Mouse (Mus musculus): ENCODE measurements around the gene Madcam1. TPM values are rescaled to one million over a fixed set of nuclear protein-coding genes. Genes with fewer than 3 reads are reported as not detected.

Madcam1 gene
- polyA plus RNA-seq (2015; fragmentation: Nextera tagmentation; extraction: Ambion mirVana) = not detected in 2 replicates

- Histone ChIP-seq H3K27me3 (replicated peaks; ENCODE audit: insufficient read depth, low read length) (no peaks in the 10 kb centered on the region), H3K4me3 (ENCODE audit: low read depth, low read length) (no peak within 1 kb of the TSS), H3K4me2 (replicated peaks; ENCODE audit: low read depth, low read length) (no peak within 1 kb of the TSS), H3K27ac (ENCODE audit: low read length) (no peak within 1 kb of the TSS), H3K9ac (replicated peaks; ENCODE audit: low read depth) (no peak within 1 kb of the TSS), H3K36me3 (ENCODE audit: insufficient read depth, low read length) (no peaks in the 10 kb centered on the region), H3K9me3 (ENCODE audit: low read length) (no peaks in the 10 kb centered on the region), H3K4me1 (ENCODE audit: insufficient read depth, low read depth, low read length) (no peaks in the 10 kb centered on the region)
- DNase-seq (ENCODE audit: low spot score) (peak; percentile 65), ATAC-seq (0 out of 2 replicates have a peak, but pooled peaks have one; percentile 14)
- TF ChIP-seq EP300 (IDR thresholded peaks at IDR 0.05) (no peak), CTCF (IDR thresholded peaks at IDR 0.05) (peak; percentile 93)
- 11% methylated on average over 13 of the region's 13 CpGs for WGBS
Observed at GRCm38 (mm10) chr10:79664131-79664665, at the start of gene Madcam1. TSS of gene Madcam1 (plus strand) at chr10:79664559.

- 11% methylated on average over 8 of the region's 8 CpGs for WGBS
- Histone ChIP-seq H3K27ac (ENCODE audit: low read length) (no peak overlapping the region), H3K4me1 (ENCODE audit: insufficient read depth, low read depth, low read length) (peaks cover 8% of the 10 kb centered on the region; the same call in 1 of the 2 replicates), H3K36me3 (ENCODE audit: insufficient read depth, low read length) (no peaks in the 10 kb centered on the region), H3K27me3 (replicated peaks; ENCODE audit: insufficient read depth, low read length) (peaks cover 22% of the 10 kb centered on the region; the same call in 1 of the 2 replicates), H3K4me2 (replicated peaks; ENCODE audit: low read depth, low read length) (no peak overlapping the region), H3K4me3 (ENCODE audit: low read depth, low read length) (no peak overlapping the region), H3K9me3 (ENCODE audit: low read length) (no peaks in the 10 kb centered on the region), H3K9ac (replicated peaks; ENCODE audit: low read depth) (no peak overlapping the region)
- TF ChIP-seq EP300 (IDR thresholded peaks at IDR 0.05) (no peak), CTCF (IDR thresholded peaks at IDR 0.05) (no peak)
- ATAC-seq = no peak
- DNase-seq (ENCODE audit: low spot score) = no peak
Observed at GRCm38 (mm10) chr10:79615860-79616259, 48.5 kb upstream of the Madcam1 start.

- Histone ChIP-seq H3K27me3 (replicated peaks; ENCODE audit: insufficient read depth, low read length) (peaks cover 22% of the 10 kb centered on the region; the same call in 1 of the 2 replicates), H3K4me1 (ENCODE audit: insufficient read depth, low read depth, low read length) (peaks cover 8% of the 10 kb centered on the region; the same call in 1 of the 2 replicates), H3K36me3 (ENCODE audit: insufficient read depth, low read length) (no peaks in the 10 kb centered on the region), H3K4me2 (replicated peaks; ENCODE audit: low read depth, low read length) (no peak overlapping the region), H3K9me3 (ENCODE audit: low read length) (no peaks in the 10 kb centered on the region), H3K4me3 (ENCODE audit: low read depth, low read length) (no peak overlapping the region), H3K27ac (ENCODE audit: low read length) (no peak overlapping the region), H3K9ac (replicated peaks; ENCODE audit: low read depth) (no peak overlapping the region)
- no peak for ATAC-seq
- TF ChIP-seq CTCF (IDR thresholded peaks at IDR 0.05) (no peak), EP300 (IDR thresholded peaks at IDR 0.05) (no peak)
- WGBS = 91% methylated on average over 5 of the region's 5 CpGs
- DNase-seq (ENCODE audit: low spot score) = no peak
Observed at GRCm38 (mm10) chr10:79616376-79616775, 48.0 kb upstream of the Madcam1 start.

- Histone ChIP-seq H3K4me3 (ENCODE audit: low read depth, low read length) (no peak overlapping the region), H3K4me2 (replicated peaks; ENCODE audit: low read depth, low read length) (no peak overlapping the region), H3K27me3 (replicated peaks; ENCODE audit: insufficient read depth, low read length) (no peaks in the 10 kb centered on the region), H3K9ac (replicated peaks; ENCODE audit: low read depth) (no peak overlapping the region), H3K27ac (ENCODE audit: low read length) (no peak overlapping the region), H3K4me1 (ENCODE audit: insufficient read depth, low read depth, low read length) (no peaks in the 10 kb centered on the region), H3K9me3 (ENCODE audit: low read length) (no peaks in the 10 kb centered on the region), H3K36me3 (ENCODE audit: insufficient read depth, low read length) (no peaks in the 10 kb centered on the region)
- no peak for TF ChIP-seq CTCF (IDR thresholded peaks at IDR 0.05)
- no peak for TF ChIP-seq EP300 (IDR thresholded peaks at IDR 0.05)
- 62% methylated on average over 12 of the region's 12 CpGs for WGBS
- no peak for DNase-seq (ENCODE audit: low spot score)
- ATAC-seq = no peak
Observed at GRCm38 (mm10) chr10:79623950-79624349, 40.4 kb upstream of the Madcam1 start.

- no peak for ATAC-seq
- no peaks in the 10 kb centered on the region for H3K36me3 ChIP-seq (ENCODE audit: insufficient read depth, low read length)
- TF ChIP-seq CTCF (IDR thresholded peaks at IDR 0.05) (no peak), EP300 (IDR thresholded peaks at IDR 0.05) (no peak)
Observed at GRCm38 (mm10) chr10:79625398-79625797, 39.0 kb upstream of the Madcam1 start.

DNA sequence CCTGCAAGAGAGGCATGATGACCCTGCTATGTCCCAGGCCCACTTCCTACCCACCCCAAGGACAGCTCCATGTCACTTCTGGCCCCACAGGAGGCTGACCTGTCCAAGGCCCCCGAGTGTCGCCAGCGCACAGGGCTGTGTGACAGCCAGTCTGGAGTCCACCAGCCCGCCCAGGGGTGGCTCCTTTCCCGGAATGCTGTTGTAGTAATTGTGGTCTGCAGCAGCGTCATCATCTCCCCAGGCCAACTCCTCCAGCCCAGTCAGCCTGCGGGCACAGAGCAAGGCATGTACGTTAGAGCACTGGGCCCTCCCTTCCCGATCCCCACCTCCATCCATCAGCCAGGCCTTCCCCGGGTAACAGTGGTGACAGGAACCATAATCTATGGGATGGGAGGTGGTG, 38.2 kb upstream of the Madcam1 start:
- H3K27ac ChIP-seq (ENCODE audit: low read length) = no peak overlapping the region
- no peaks in the 10 kb centered on the region for H3K4me1 ChIP-seq (ENCODE audit: insufficient read depth, low read depth, low read length)
- TF ChIP-seq EP300 (IDR thresholded peaks at IDR 0.05) = no peak
- TF ChIP-seq CTCF (IDR thresholded peaks at IDR 0.05) = no peak
- no peaks in the 10 kb centered on the region for H3K9me3 ChIP-seq (ENCODE audit: low read length)
- DNase-seq (ENCODE audit: low spot score) (no peak), ATAC-seq (no peak)
- no peak overlapping the region for H3K4me3 ChIP-seq (ENCODE audit: low read depth, low read length)
- no peak overlapping the region for H3K9ac ChIP-seq (replicated peaks; ENCODE audit: low read depth)
- WGBS = 80% methylated on average over 10 of the region's 10 CpGs
- H3K27me3 ChIP-seq (replicated peaks; ENCODE audit: insufficient read depth, low read length) = no peaks in the 10 kb centered on the region
- no peaks in the 10 kb centered on the region for H3K36me3 ChIP-seq (ENCODE audit: insufficient read depth, low read length)
- no peak overlapping the region for H3K4me2 ChIP-seq (replicated peaks; ENCODE audit: low read depth, low read length)

More at GRCm38 (mm10) chr10:79625398-79625797, 39.0 kb upstream of the Madcam1 start:
- H3K27ac ChIP-seq (ENCODE audit: low read length) = no peak overlapping the region
- no peaks in the 10 kb centered on the region for H3K27me3 ChIP-seq (replicated peaks; ENCODE audit: insufficient read depth, low read length)
- WGBS = 57% methylated on average over 9 of the region's 9 CpGs
- H3K4me2 ChIP-seq (replicated peaks; ENCODE audit: low read depth, low read length) = no peak overlapping the region
- no peaks in the 10 kb centered on the region for H3K4me1 ChIP-seq (ENCODE audit: insufficient read depth, low read depth, low read length)
- H3K9ac ChIP-seq (replicated peaks; ENCODE audit: low read depth) = no peak overlapping the region
- H3K9me3 ChIP-seq (ENCODE audit: low read length) = no peaks in the 10 kb centered on the region
- DNase-seq (ENCODE audit: low spot score) = no peak
- H3K4me3 ChIP-seq (ENCODE audit: low read depth, low read length) = no peak overlapping the region
